Mouse (Mus musculus) CD8-positive naive resting alpha-beta T cell, adult 57 days (primary cell): ENCODE results near the gene Gpc3. TPM values are rescaled to one million over a fixed set of nuclear protein-coding genes. Genes with fewer than 3 reads are reported as not detected.

Experiments
- total RNA-seq: library from RNA; stranded (reverse); gene quantifications from one replicate; pipeline ENCODE4 v1.2.4, GENCODE M21; 2023

Gpc3 gene
- total RNA-seq, result not detected

DNA sequence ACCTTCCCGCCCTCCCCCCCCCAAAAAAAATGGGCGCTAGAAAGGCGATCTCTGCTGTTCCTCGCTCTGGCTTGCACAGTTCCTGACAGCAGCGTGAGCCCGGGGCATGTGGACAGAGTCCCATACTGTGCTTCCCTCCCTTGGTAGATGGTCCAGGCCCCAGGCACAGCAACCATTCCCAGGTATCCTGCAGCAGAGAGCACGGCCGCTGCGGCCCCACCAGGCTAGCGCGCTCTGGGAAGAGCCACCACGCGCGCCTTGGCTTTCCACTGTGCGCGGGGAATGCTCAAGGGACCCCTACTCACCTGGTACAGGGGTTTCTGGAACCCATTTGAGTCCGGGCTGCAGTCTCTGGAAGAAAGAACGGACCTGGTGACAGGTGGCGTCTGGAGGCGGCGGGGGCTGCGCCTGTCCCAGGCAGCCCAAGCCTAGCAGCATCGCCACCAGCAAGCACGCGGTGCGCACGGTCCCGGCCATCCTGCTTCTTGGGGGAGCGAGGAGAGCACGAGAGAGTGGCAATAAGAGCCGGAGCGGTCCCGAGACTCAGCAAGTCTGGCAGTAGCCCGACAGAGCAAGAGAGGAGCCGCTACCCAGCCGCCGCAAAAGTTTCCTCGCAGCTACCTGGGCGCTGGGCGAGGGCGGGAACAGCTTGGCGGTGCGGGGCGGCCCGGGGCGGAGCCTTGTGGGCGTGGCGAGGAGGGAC lies at the start of gene Gpc3:
Gpc3 (minus strand) TSS at position 623 of the 703 bp plus-strand sequence.

Other genes with a start within 250 kb of the Gpc3 start
- gene Ccdc160, start 177.2 kb upstream of the Gpc3 start, total RNA-seq, result not detected